Mouse (Mus musculus): ENCODE data around the gene Troap. TPM values are rescaled to one million over a fixed set of nuclear protein-coding genes. Genes with fewer than 3 reads are reported as not detected.
A peak's percentile ranks its signal among the peaks of the same experiment; 100 is the strongest.
"Not testable (repeated sequence)": the region's sequence is repeated elsewhere in the genome, so short reads cannot be mapped to it uniquely, and the experiment has no call there.

Troap gene
- polyA plus RNA-seq, 1 experiment from 2014 or later = 27.3 TPM

DNA sequence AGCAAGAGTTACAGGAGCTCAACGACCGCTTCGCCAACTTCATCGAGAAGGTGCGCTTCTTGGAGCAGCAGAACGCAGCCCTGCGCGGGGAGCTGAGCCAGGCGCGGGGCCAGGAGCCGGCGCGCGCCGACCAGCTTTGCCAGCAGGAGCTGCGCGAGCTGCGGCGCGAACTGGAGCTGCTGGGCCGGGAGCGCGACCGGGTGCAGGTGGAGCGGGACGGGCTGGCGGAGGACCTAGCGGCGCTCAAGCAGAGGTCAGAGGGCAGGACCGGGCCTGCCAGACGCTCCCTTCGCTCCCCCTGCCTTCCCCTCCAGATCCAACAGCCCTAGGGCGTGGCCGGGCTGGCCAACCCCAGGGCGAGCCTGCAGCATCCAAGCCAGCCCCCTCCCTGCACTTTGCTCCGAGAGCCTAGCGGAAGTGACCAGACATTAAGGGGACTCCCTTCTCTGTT, 18.8 kb upstream of the Troap start:
- peak overlapping the region; percentile 59 for H3K4me2 ChIP-seq (replicated peaks; ENCODE audit: low read depth, low read length)
- H3K9me3 ChIP-seq (ENCODE audit: control insufficient read depth, low read length) = no peaks in the 10 kb centered on the region
- H3K36me3 ChIP-seq (ENCODE audit: control insufficient read depth, insufficient read depth, low read length) = no peaks in the 10 kb centered on the region
- H3K9ac ChIP-seq (ENCODE audit: low read depth, low read length) = peak overlapping the region; percentile 37; the same call in 1 of the 2 replicates
- WGBS = under 1% methylated on average over 34 of the region's 37 CpGs
- peaks cover 17% of the 10 kb centered on the region for H3K4me1 ChIP-seq (ENCODE audit: control insufficient read depth, insufficient read depth, low read length)
- H3K27ac ChIP-seq (ENCODE audit: low read depth, low read length) = no peak overlapping the region
- peak overlapping the region; percentile 35 for H3K4me3 ChIP-seq (ENCODE audit: low read length)
- peaks cover 62% of the 10 kb centered on the region for H3K27me3 ChIP-seq (ENCODE audit: control insufficient read depth, insufficient read depth, low read length)
- ATAC-seq (ENCODE audit: low FRiP score, low TSS enrichment) = peak; percentile 45

DNA sequence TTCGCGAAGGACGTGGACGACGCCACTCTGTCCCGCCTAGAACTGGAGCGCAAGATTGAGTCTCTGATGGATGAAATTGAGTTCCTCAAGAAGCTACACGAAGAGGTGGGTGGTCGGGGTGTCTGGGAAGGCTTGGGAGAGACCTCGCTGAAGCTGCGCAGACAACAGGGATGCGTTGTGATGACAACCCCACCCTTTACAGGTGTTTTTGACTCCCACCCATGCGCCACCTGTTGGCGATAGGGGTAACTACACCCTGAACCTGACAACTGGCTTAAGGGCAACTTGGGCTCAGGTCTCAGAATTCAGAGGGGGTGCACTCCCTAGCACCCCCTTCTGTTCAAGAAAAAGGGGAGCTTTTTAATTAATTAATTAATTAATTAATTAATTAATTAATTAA, 18.0 kb upstream of the Troap start:
- H3K9me3 ChIP-seq (ENCODE audit: control insufficient read depth, low read length) = no peaks in the 10 kb centered on the region
- no peak overlapping the region for H3K9ac ChIP-seq (ENCODE audit: low read depth, low read length)
- H3K27ac ChIP-seq (ENCODE audit: low read depth, low read length) = no peak overlapping the region
- peaks cover 65% of the 10 kb centered on the region for H3K27me3 ChIP-seq (ENCODE audit: control insufficient read depth, insufficient read depth, low read length)
- H3K36me3 ChIP-seq (ENCODE audit: control insufficient read depth, insufficient read depth, low read length) = no peaks in the 10 kb centered on the region
- no peak overlapping the region; the same call in 1 of the 2 replicates for H3K4me3 ChIP-seq (ENCODE audit: low read length)
- no peak overlapping the region for H3K4me2 ChIP-seq (replicated peaks; ENCODE audit: low read depth, low read length)
- peaks cover 17% of the 10 kb centered on the region for H3K4me1 ChIP-seq (ENCODE audit: control insufficient read depth, insufficient read depth, low read length)
- 5% methylated on average over 14 of the region's 14 CpGs for WGBS
- no peak for ATAC-seq (ENCODE audit: low FRiP score, low TSS enrichment)

DNA sequence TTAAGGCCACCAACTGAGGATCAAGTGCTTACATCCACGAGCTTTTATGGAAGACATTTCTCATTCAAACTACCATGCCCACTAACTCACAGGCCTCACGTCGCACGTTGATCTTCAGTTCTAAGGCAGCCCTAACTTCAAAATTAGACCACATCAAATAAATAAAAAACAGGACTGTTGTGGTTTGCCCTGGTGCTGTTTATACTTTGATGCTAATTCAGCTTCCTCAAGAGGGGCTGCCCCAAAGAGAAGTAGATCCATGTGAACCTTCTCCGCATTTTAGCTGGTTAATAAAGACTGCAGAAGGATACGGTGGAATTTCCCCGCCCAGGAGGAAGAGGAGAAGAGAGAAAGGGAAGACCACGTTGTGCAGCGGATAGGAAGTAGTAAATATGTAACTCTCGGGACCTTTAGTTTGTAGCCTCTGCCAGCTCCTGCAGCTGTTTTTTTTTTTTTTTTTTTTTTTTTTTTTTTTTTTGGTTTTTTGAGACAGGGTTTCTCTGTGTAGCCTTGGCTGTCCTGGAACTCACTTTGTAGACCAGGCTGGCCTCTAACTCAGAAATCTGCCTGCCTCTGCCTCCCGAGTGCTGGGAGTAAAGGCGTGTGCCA, 8.7 kb upstream of the Troap start:
- Histone ChIP-seq H3K36me3 (ENCODE audit: control insufficient read depth, insufficient read depth, low read length) (no peaks in the 10 kb centered on the region), H3K9ac (ENCODE audit: low read depth, low read length) (no peak overlapping the region), H3K27ac (ENCODE audit: low read depth, low read length) (no peak overlapping the region), H3K4me3 (ENCODE audit: low read length) (no peak overlapping the region), H3K4me1 (ENCODE audit: control insufficient read depth, insufficient read depth, low read length) (no peaks in the 10 kb centered on the region), H3K4me2 (replicated peaks; ENCODE audit: low read depth, low read length) (no peak overlapping the region), H3K9me3 (ENCODE audit: control insufficient read depth, low read length) (no peaks in the 10 kb centered on the region), H3K27me3 (ENCODE audit: control insufficient read depth, insufficient read depth, low read length) (peaks cover 7% of the 10 kb centered on the region; the same call in 1 of the 2 replicates)
- 81% methylated on average over 12 of the region's 12 CpGs for WGBS
- ATAC-seq (ENCODE audit: low FRiP score, low TSS enrichment) = no peak

DNA sequence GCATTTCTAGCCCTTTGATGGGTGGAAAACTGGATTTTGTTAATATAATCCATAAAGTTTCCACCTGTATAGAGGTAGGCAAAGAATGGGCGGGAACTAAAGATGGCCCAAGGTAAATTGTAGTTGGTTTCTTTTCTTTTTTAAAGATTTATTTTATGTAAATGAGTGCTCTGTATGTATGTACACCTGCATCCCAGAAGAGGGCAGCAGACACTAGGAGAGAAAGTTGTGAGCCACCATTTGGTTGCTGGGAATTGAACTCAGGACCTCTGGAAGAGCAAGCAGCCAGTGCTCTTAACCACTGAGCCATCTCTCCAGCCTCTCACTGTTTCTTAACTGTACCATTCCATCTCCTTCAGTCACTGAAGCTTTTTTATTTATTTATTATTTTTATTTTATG, 2.4 kb upstream of the Troap start:
- H3K4me1 ChIP-seq (ENCODE audit: control insufficient read depth, insufficient read depth, low read length) = peaks cover 15% of the 10 kb centered on the region
- H3K9ac ChIP-seq (ENCODE audit: low read depth, low read length) = no peak overlapping the region
- no peaks in the 10 kb centered on the region for H3K9me3 ChIP-seq (ENCODE audit: control insufficient read depth, low read length)
- H3K36me3 ChIP-seq (ENCODE audit: control insufficient read depth, insufficient read depth, low read length) = peaks cover 3% of the 10 kb centered on the region
- 90% methylated on average over 1 of the region's 1 CpGs for WGBS
- H3K27ac ChIP-seq (ENCODE audit: low read depth, low read length) = no peak overlapping the region
- no peak overlapping the region for H3K4me2 ChIP-seq (replicated peaks; ENCODE audit: low read depth, low read length)
- H3K27me3 ChIP-seq (ENCODE audit: control insufficient read depth, insufficient read depth, low read length) = no peaks in the 10 kb centered on the region
- no peak overlapping the region for H3K4me3 ChIP-seq (ENCODE audit: low read length)
- ATAC-seq (ENCODE audit: low FRiP score, low TSS enrichment) = no peak

DNA sequence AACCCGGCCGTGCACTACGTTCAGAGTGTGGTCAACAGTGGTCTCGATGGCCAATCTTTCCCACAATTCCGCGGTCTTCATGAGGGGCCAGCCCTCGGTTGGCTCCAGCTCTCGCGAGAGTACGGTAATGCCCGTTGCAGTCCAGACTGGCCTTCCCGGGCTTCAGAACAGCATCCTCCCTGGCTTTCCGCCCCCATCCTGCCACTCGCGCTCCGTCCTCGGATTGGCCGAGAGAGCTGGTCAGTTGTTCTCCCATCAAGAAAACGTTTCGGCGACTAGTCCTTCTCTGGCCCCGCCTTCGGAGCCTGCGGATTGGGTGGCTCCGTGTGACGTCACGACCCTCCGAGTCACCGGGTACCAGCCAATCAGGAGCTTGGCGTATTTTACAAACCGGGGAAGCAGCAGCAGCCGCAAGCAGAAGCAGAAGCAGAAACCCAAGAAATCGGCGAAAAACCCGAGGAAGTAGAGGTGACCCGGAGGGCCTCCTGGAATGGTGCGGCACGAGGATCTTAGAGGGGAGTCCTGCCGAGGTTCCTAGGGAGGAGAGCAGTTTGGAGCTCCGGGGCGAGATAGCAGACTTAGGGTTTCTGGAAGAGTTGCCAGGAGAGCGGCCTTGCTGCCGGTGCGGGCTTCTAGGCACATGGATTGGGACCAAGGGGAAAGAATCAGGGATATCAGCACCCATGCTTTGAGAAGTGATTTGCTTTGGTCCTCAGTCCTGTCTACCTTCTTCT, 392 bp downstream of the Troap start:
- peak; percentile 98 for ATAC-seq (ENCODE audit: low FRiP score, low TSS enrichment)
- peak overlapping the region; percentile 79 for H3K4me2 ChIP-seq (replicated peaks; ENCODE audit: low read depth, low read length)
- no peaks in the 10 kb centered on the region for H3K9me3 ChIP-seq (ENCODE audit: control insufficient read depth, low read length)
- H3K27ac ChIP-seq (ENCODE audit: low read depth, low read length) = peak overlapping the region; percentile 98
- peaks cover 20% of the 10 kb centered on the region for H3K36me3 ChIP-seq (ENCODE audit: control insufficient read depth, insufficient read depth, low read length)
- peak overlapping the region; percentile 64 for H3K4me3 ChIP-seq (ENCODE audit: low read length)
- peaks cover 15% of the 10 kb centered on the region for H3K4me1 ChIP-seq (ENCODE audit: control insufficient read depth, insufficient read depth, low read length)
- H3K9ac ChIP-seq (ENCODE audit: low read depth, low read length) = peak overlapping the region; percentile 74
- H3K27me3 ChIP-seq (ENCODE audit: control insufficient read depth, insufficient read depth, low read length) = no peaks in the 10 kb centered on the region
- under 1% methylated on average over 44 of the region's 44 CpGs for WGBS

DNA sequence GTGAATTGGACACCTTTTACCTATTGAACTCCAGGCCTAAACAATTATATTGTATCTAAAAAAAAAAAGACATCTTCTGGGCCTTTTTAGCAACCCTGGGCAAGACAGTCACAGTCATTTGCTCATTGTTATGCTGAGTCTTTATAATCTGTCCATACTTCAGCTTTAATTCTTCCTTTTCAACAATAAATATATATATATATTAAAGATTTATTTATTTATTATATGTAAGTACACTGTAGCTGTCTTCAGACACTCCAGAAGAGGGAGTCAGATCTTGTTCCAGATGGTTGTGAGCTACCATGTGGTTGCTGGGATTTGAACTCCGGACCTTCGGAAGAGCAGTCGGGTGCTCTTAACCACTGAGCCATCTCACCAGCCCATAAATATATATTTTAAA, 1.6 kb downstream of the Troap start:
- Histone ChIP-seq H3K4me1 (ENCODE audit: control insufficient read depth, insufficient read depth, low read length) (peaks cover 15% of the 10 kb centered on the region), H3K4me2 (replicated peaks; ENCODE audit: low read depth, low read length) (peak overlapping the region; percentile 79), H3K36me3 (ENCODE audit: control insufficient read depth, insufficient read depth, low read length) (peaks cover 30% of the 10 kb centered on the region)
- ATAC-seq (ENCODE audit: low FRiP score, low TSS enrichment); H3K27ac ChIP-seq (ENCODE audit: low read depth, low read length); H3K4me3 ChIP-seq (ENCODE audit: low read length); H3K27me3 ChIP-seq (ENCODE audit: control insufficient read depth, insufficient read depth, low read length); H3K9me3 ChIP-seq (ENCODE audit: control insufficient read depth, low read length); H3K9ac ChIP-seq (ENCODE audit: low read depth, low read length): not testable (repeated sequence)
- 99% methylated on average over 3 of the region's 3 CpGs for WGBS

DNA sequence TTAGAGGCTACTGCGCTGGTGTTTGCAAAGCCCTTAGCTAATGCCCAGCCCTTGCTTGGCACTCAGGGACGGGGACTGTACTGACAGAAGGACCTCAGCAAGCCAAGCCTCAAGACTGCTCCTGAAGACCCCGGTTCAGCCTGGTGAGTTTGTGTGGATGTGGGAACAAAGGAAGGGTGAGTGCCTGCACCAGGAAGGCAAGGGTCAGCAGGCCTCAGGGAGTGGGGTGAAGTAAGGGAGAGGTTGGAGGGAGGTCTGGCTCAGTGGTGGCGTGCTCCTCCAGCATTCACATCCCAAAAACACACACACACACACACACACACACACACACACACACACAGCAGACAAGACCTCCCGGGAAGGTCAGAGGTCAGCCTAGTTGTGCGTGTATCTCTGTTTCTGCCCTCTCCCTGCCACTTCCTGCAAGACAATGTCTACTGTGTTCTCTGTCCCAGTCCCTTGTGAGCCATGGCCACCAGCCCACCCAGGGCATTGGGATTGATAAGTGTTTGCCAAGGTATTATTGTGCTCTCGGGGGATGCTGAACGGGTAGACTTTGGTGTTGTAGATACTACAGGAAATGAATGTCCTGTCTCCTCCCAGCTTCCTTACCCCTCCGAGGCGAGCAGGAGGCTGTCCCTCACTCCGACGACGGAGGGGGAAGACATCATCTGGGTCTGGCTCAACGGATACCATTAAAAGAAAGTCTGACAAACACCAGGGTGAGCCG, 4.0 kb downstream of the Troap start:
- Histone ChIP-seq H3K27me3 (ENCODE audit: control insufficient read depth, insufficient read depth, low read length) (no peaks in the 10 kb centered on the region), H3K4me3 (ENCODE audit: low read length) (no peak overlapping the region), H3K4me2 (replicated peaks; ENCODE audit: low read depth, low read length) (no peak overlapping the region), H3K4me1 (ENCODE audit: control insufficient read depth, insufficient read depth, low read length) (peaks cover 15% of the 10 kb centered on the region), H3K36me3 (ENCODE audit: control insufficient read depth, insufficient read depth, low read length) (peaks cover 51% of the 10 kb centered on the region), H3K27ac (ENCODE audit: low read depth, low read length) (no peak overlapping the region), H3K9me3 (ENCODE audit: control insufficient read depth, low read length) (no peaks in the 10 kb centered on the region), H3K9ac (ENCODE audit: low read depth, low read length) (no peak overlapping the region)
- WGBS = 82% methylated on average over 15 of the region's 15 CpGs
- ATAC-seq (ENCODE audit: low FRiP score, low TSS enrichment) = no peak

DNA sequence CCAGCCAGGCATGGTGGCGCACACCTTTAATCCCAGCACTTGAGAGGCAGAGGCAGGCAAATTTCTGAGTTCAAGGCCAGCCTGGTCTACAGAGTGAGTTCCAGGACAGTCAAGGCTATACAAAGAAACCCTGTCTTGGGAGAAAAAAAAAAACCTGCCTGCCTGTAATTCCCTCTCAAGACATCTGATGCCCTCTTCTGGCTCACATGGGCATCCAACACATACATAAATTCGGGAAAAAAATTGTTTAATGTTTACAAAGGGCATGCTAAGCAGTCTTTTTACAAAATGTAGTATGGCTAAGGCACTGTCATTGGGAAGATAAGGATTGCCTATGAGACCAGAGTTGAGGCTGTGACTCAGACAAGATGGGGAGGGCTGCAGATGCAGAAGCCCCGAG, 5.4 kb downstream of the Troap start:
- H3K36me3 ChIP-seq (ENCODE audit: control insufficient read depth, insufficient read depth, low read length) = peaks cover 52% of the 10 kb centered on the region
- no peak overlapping the region for H3K27ac ChIP-seq (ENCODE audit: low read depth, low read length)
- ATAC-seq (ENCODE audit: low FRiP score, low TSS enrichment) = no peak
- H3K4me3 ChIP-seq (ENCODE audit: low read length) = no peak overlapping the region
- H3K4me1 ChIP-seq (ENCODE audit: control insufficient read depth, insufficient read depth, low read length) = 0 out of 2 replicates have a peak, but pooled peaks cover 9% of the 10 kb centered on the region
- H3K4me2 ChIP-seq (replicated peaks; ENCODE audit: low read depth, low read length) = no peak overlapping the region
- H3K9ac ChIP-seq (ENCODE audit: low read depth, low read length) = no peak overlapping the region
- H3K9me3 ChIP-seq (ENCODE audit: control insufficient read depth, low read length) = no peaks in the 10 kb centered on the region
- H3K27me3 ChIP-seq (ENCODE audit: control insufficient read depth, insufficient read depth, low read length) = peaks cover 11% of the 10 kb centered on the region
- WGBS = 87% methylated on average over 3 of the region's 3 CpGs

DNA sequence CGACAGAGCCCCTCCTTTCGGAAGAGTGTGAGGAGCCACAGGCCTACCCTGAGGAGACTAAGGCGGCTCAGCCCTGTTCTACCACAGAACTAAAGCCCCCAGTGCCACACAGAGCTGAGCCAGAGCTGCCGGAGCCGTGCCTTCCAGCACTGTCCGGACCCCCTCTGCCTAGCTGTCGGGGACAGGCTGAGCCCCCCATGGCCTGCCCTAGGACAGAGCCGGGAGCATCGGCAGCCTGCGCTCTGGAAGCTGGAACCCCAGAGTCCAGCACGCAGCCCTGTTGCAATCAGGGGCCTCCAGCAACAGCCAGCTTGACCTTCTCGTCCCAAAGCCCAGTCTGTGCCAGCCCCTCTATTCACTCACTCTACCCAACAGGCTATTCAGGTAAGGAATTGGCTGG, 7.9 kb downstream of the Troap start:
- 96% methylated on average over 12 of the region's 12 CpGs for WGBS
- Histone ChIP-seq H3K4me1 (ENCODE audit: control insufficient read depth, insufficient read depth, low read length) (no peaks in the 10 kb centered on the region), H3K27ac (ENCODE audit: low read depth, low read length) (no peak overlapping the region), H3K9me3 (ENCODE audit: control insufficient read depth, low read length) (no peaks in the 10 kb centered on the region), H3K4me3 (ENCODE audit: low read length) (no peak overlapping the region), H3K27me3 (ENCODE audit: control insufficient read depth, insufficient read depth, low read length) (peaks cover 36% of the 10 kb centered on the region), H3K9ac (ENCODE audit: low read depth, low read length) (no peak overlapping the region), H3K4me2 (replicated peaks; ENCODE audit: low read depth, low read length) (no peak overlapping the region), H3K36me3 (ENCODE audit: control insufficient read depth, insufficient read depth, low read length) (peaks cover 46% of the 10 kb centered on the region)
- ATAC-seq (ENCODE audit: low FRiP score, low TSS enrichment) = no peak
